Mouse (Mus musculus): ENCODE data around the gene Ncapd2. TPM values are rescaled to one million over a fixed set of nuclear protein-coding genes. Genes with fewer than 3 reads are reported as not detected.
A peak's percentile ranks its signal among the peaks of the same experiment; 100 is the strongest.

Ncapd2 gene
- polyA plus RNA-seq, 1 experiment from 2014 or later = 109 TPM

- no peaks in the 10 kb centered on the region for H3K4me1 ChIP-seq (replicated peaks; ENCODE audit: control insufficient read depth, insufficient read depth, low read length)
- no peaks in the 10 kb centered on the region for H3K36me3 ChIP-seq (ENCODE audit: control insufficient read depth, insufficient read depth, low read length)
- H3K9ac ChIP-seq (ENCODE audit: low read length) = no peak overlapping the region
- no peak overlapping the region for H3K4me2 ChIP-seq (ENCODE audit: low read length)
- no peak overlapping the region for H3K4me3 ChIP-seq (ENCODE audit: low read depth, low read length)
- ATAC-seq (replicated peaks; ENCODE audit: low FRiP score, low TSS enrichment, low read depth) = no peak
- no peaks in the 10 kb centered on the region for H3K9me3 ChIP-seq (ENCODE audit: control insufficient read depth, low read length)
- no peak for DNase-seq (ENCODE audit: low spot score)
- peaks cover 12% of the 10 kb centered on the region for H3K27me3 ChIP-seq (replicated peaks; ENCODE audit: control insufficient read depth, insufficient read depth, low read length)
- H3K27ac ChIP-seq (ENCODE audit: low read depth) = no peak overlapping the region
- WGBS = 87% methylated on average over 1 of the region's 1 CpGs
These were observed 18.9 kb upstream of the Ncapd2 start for GRCm38 (mm10) chr6:125210436-125210835.

GRCm38 (mm10) chr6:125197166-125197565 is 5.7 kb upstream of the Ncapd2 start:
- Histone ChIP-seq H3K9me3 (ENCODE audit: control insufficient read depth, low read length) (no peaks in the 10 kb centered on the region), H3K4me3 (ENCODE audit: low read depth, low read length) (no peak overlapping the region), H3K36me3 (ENCODE audit: control insufficient read depth, insufficient read depth, low read length) (peaks cover 20% of the 10 kb centered on the region), H3K27me3 (replicated peaks; ENCODE audit: control insufficient read depth, insufficient read depth, low read length) (no peaks in the 10 kb centered on the region), H3K27ac (ENCODE audit: low read depth) (no peak overlapping the region), H3K9ac (ENCODE audit: low read length) (no peak overlapping the region), H3K4me1 (replicated peaks; ENCODE audit: control insufficient read depth, insufficient read depth, low read length) (peaks cover 8% of the 10 kb centered on the region; the same call in 1 of the 2 replicates), H3K4me2 (ENCODE audit: low read length) (no peak overlapping the region)
- peak; percentile 65 for ATAC-seq (replicated peaks; ENCODE audit: low FRiP score, low TSS enrichment, low read depth)
- WGBS = 80% methylated on average over 5 of the region's 5 CpGs
- no peak for DNase-seq (ENCODE audit: low spot score)

DNA sequence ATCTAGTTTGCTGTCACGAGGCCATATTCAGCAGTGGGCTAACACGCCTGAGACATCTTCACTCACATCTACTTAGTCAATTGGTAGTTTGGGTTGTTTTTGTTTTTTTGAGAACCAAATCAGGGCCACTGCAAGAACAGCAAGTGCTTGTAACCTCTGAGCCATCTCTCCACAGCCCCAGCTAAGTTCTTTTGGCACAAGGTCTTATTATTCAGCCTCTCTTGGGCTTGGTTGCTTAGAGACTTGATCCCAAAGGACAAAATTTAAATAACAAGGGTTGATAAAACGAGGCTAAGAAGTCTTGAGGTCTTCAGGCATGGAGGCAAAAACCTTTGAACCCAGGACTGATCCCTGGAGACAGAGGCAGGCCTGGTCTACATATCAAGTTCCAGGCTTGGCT is 4.8 kb upstream of the Ncapd2 start:
- no peak overlapping the region for H3K4me3 ChIP-seq (ENCODE audit: low read depth, low read length)
- peaks cover 8% of the 10 kb centered on the region; the same call in 1 of the 2 replicates for H3K4me1 ChIP-seq (replicated peaks; ENCODE audit: control insufficient read depth, insufficient read depth, low read length)
- DNase-seq (ENCODE audit: low spot score) = no peak
- H3K9ac ChIP-seq (ENCODE audit: low read length) = no peak overlapping the region
- WGBS = 71% methylated on average over 3 of the region's 3 CpGs
- H3K36me3 ChIP-seq (ENCODE audit: control insufficient read depth, insufficient read depth, low read length) = peaks cover 20% of the 10 kb centered on the region
- no peaks in the 10 kb centered on the region for H3K9me3 ChIP-seq (ENCODE audit: control insufficient read depth, low read length)
- H3K27me3 ChIP-seq (replicated peaks; ENCODE audit: control insufficient read depth, insufficient read depth, low read length) = no peaks in the 10 kb centered on the region
- H3K4me2 ChIP-seq (ENCODE audit: low read length) = no peak overlapping the region
- no peak overlapping the region for H3K27ac ChIP-seq (ENCODE audit: low read depth)
- no peak for ATAC-seq (replicated peaks; ENCODE audit: low FRiP score, low TSS enrichment, low read depth)

GRCm38 (mm10) chr6:125195541-125196075 is 4.1 kb upstream of the Ncapd2 start:
- Histone ChIP-seq H3K4me1 (replicated peaks; ENCODE audit: control insufficient read depth, insufficient read depth, low read length) (peaks cover 8% of the 10 kb centered on the region; the same call in 1 of the 2 replicates), H3K9me3 (ENCODE audit: control insufficient read depth, low read length) (no peaks in the 10 kb centered on the region), H3K27ac (ENCODE audit: low read depth) (no peak overlapping the region), H3K4me3 (ENCODE audit: low read depth, low read length) (no peak overlapping the region), H3K36me3 (ENCODE audit: control insufficient read depth, insufficient read depth, low read length) (peaks cover 20% of the 10 kb centered on the region), H3K4me2 (ENCODE audit: low read length) (no peak overlapping the region), H3K27me3 (replicated peaks; ENCODE audit: control insufficient read depth, insufficient read depth, low read length) (no peaks in the 10 kb centered on the region), H3K9ac (ENCODE audit: low read length) (no peak overlapping the region)
- DNase-seq (ENCODE audit: low spot score) = no peak
- no peak for ATAC-seq (replicated peaks; ENCODE audit: low FRiP score, low TSS enrichment, low read depth)
- WGBS = 27% methylated on average over 1 of the region's 1 CpGs

DNA sequence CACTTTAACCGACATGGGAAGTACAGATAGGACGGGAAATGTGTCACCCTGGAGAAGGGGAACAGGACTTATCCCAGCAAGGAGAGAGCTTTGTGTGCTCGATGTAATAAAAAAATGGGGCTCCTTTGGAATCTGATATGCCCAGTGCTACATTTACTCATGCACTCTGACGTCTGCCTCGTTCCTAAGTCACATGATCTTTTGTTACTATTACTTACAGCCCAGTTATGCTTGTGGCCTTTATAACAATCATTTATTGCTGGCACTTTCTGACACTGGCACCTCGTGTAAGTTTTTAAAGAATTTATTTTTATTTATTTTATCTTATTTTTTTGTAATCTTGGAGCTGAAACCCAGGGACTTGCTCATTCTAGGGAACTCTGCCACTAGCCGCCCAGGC is 1.9 kb upstream of the Ncapd2 start:
- no peak overlapping the region for H3K9ac ChIP-seq (ENCODE audit: low read length)

DNA sequence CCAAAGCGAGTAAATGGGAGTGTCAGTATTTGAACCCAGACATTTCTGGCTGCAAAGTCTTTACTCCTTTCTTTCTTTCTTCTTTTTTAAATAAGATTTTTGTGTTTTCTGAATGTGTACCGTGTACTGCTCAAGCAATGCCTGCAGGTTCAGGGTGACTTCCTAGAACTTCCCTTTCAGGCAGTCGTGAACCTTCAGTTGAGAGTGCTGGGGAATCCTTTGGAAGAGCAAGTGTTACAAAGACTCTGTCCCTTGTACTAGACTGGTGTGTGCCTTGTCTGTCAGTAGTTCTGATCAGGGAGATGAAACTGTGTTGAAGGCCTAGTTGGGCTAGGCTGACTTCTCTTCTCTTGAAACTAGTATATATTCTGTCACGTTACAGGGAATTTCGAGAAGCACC is 1.3 kb upstream of the Ncapd2 start:
- Histone ChIP-seq H3K4me2 (ENCODE audit: low read length) (peak overlapping the region; percentile 95), H3K4me3 (ENCODE audit: low read depth, low read length) (peak overlapping the region; percentile 73), H3K9ac (ENCODE audit: low read length) (peak overlapping the region; percentile 77), H3K4me1 (replicated peaks; ENCODE audit: control insufficient read depth, insufficient read depth, low read length) (peaks cover 8% of the 10 kb centered on the region; the same call in 1 of the 2 replicates), H3K9me3 (ENCODE audit: control insufficient read depth, low read length) (no peaks in the 10 kb centered on the region), H3K36me3 (ENCODE audit: control insufficient read depth, insufficient read depth, low read length) (peaks cover 39% of the 10 kb centered on the region), H3K27ac (ENCODE audit: low read depth) (peak overlapping the region; percentile 100), H3K27me3 (replicated peaks; ENCODE audit: control insufficient read depth, insufficient read depth, low read length) (no peaks in the 10 kb centered on the region)
- no peak for DNase-seq (ENCODE audit: low spot score)
- 36% methylated on average over 5 of the region's 5 CpGs for WGBS
- no peak for ATAC-seq (replicated peaks; ENCODE audit: low FRiP score, low TSS enrichment, low read depth)

More for the DNA sequence above, 1.9 kb upstream of the Ncapd2 start:
- H3K4me1 ChIP-seq (replicated peaks; ENCODE audit: control insufficient read depth, insufficient read depth, low read length) = peaks cover 8% of the 10 kb centered on the region; the same call in 1 of the 2 replicates
- DNase-seq (ENCODE audit: low spot score) (no peak), ATAC-seq (replicated peaks; ENCODE audit: low FRiP score, low TSS enrichment, low read depth) (no peak)
- H3K36me3 ChIP-seq (ENCODE audit: control insufficient read depth, insufficient read depth, low read length) = peaks cover 34% of the 10 kb centered on the region
- no peak overlapping the region for H3K4me3 ChIP-seq (ENCODE audit: low read depth, low read length)
- H3K27ac ChIP-seq (ENCODE audit: low read depth) = no peak overlapping the region
- WGBS = 77% methylated on average over 6 of the region's 7 CpGs
- peak overlapping the region; percentile 13; the same call in 1 of the 2 replicates for H3K4me2 ChIP-seq (ENCODE audit: low read length)
- no peaks in the 10 kb centered on the region for H3K27me3 ChIP-seq (replicated peaks; ENCODE audit: control insufficient read depth, insufficient read depth, low read length)
- H3K9me3 ChIP-seq (ENCODE audit: control insufficient read depth, low read length) = no peaks in the 10 kb centered on the region

DNA sequence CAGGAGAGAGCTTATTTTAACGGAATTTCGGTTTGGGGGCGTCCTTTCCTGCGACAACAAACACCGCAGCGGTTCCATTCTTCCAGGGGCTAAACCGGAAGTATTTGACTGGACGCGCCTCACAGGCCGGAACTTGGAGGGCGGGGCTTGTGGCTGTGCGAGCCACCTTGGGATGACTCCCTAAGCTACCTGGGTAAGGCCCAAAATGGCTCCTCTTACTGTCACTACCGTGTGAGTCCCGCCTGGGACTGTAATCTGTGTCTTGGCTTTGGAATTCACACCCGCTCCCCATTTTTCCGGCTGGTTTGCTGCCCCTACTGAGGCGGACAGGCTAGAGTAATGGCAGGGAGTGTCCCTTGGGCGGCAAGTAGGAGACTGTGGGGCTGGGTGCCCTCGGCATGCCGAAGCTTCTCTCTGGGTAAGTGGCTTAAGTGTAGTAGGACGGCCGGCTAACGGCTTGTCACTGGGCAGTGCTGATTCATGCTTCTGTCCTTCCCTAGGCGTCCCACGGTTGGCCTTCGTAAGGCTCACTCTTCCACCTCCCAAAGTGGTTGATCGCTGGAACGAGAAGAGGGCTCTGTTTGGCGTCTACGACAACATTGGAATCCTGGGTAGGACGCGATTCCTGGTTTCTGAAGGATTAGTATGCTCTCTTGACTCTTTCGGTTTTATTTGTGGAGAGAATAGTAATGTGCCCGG is 664 bp upstream of the Ncapd2 start:
- peak; percentile 96 for ATAC-seq (replicated peaks; ENCODE audit: low FRiP score, low TSS enrichment, low read depth)
- Histone ChIP-seq H3K4me2 (ENCODE audit: low read length) (peak overlapping the region; percentile 95), H3K27ac (ENCODE audit: low read depth) (peak overlapping the region; percentile 100), H3K27me3 (replicated peaks; ENCODE audit: control insufficient read depth, insufficient read depth, low read length) (no peaks in the 10 kb centered on the region), H3K36me3 (ENCODE audit: control insufficient read depth, insufficient read depth, low read length) (peaks cover 46% of the 10 kb centered on the region), H3K4me1 (replicated peaks; ENCODE audit: control insufficient read depth, insufficient read depth, low read length) (peaks cover 8% of the 10 kb centered on the region; the same call in 1 of the 2 replicates), H3K9me3 (ENCODE audit: control insufficient read depth, low read length) (no peaks in the 10 kb centered on the region), H3K9ac (ENCODE audit: low read length) (peak overlapping the region; percentile 77), H3K4me3 (ENCODE audit: low read depth, low read length) (peak overlapping the region; percentile 73)
- peak; percentile 94 for DNase-seq (ENCODE audit: low spot score)
- under 1% methylated on average over 34 of the region's 34 CpGs for WGBS

- DNase-seq (ENCODE audit: low spot score) (no peak), ATAC-seq (replicated peaks; ENCODE audit: low FRiP score, low TSS enrichment, low read depth) (no peak)
- Histone ChIP-seq H3K4me3 (ENCODE audit: low read depth, low read length) (peak overlapping the region; percentile 73), H3K4me1 (replicated peaks; ENCODE audit: control insufficient read depth, insufficient read depth, low read length) (peaks cover 8% of the 10 kb centered on the region; the same call in 1 of the 2 replicates), H3K36me3 (ENCODE audit: control insufficient read depth, insufficient read depth, low read length) (peaks cover 59% of the 10 kb centered on the region), H3K9me3 (ENCODE audit: control insufficient read depth, low read length) (no peaks in the 10 kb centered on the region), H3K27ac (ENCODE audit: low read depth) (peak overlapping the region; percentile 100), H3K9ac (ENCODE audit: low read length) (peak overlapping the region; percentile 77), H3K4me2 (ENCODE audit: low read length) (peak overlapping the region; percentile 55), H3K27me3 (replicated peaks; ENCODE audit: control insufficient read depth, insufficient read depth, low read length) (no peaks in the 10 kb centered on the region)
These were observed 685 bp downstream of the Ncapd2 start for GRCm38 (mm10) chr6:125190816-125191215.

DNA sequence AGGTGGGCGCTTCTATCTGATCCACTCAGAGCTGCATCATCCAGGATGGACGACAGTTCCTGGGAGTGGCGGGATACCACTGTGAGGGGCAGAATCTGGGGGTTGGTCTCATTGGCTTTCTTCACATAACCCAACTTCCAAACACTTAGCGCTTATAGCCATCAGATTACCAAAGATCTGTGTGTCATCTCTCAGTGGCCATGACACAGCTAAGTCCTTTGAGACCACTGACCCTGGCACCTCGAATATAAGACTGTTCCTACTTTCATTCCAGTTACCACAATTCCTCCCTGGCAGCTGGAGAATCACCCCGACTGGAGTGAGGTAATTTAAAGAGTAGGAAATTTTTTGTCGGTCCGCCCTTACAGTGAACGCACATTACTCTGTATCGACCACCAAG is 5.3 kb downstream of the Ncapd2 start:
- Histone ChIP-seq H3K9ac (ENCODE audit: low read length) (no peak overlapping the region), H3K27ac (ENCODE audit: low read depth) (no peak overlapping the region), H3K9me3 (ENCODE audit: control insufficient read depth, low read length) (no peaks in the 10 kb centered on the region), H3K4me1 (replicated peaks; ENCODE audit: control insufficient read depth, insufficient read depth, low read length) (no peaks in the 10 kb centered on the region), H3K4me3 (ENCODE audit: low read depth, low read length) (no peak overlapping the region), H3K36me3 (ENCODE audit: control insufficient read depth, insufficient read depth, low read length) (peaks cover 85% of the 10 kb centered on the region), H3K27me3 (replicated peaks; ENCODE audit: control insufficient read depth, insufficient read depth, low read length) (no peaks in the 10 kb centered on the region), H3K4me2 (ENCODE audit: low read length) (no peak overlapping the region)
- 95% methylated on average over 10 of the region's 10 CpGs for WGBS
- ATAC-seq (replicated peaks; ENCODE audit: low FRiP score, low TSS enrichment, low read depth) (no peak), DNase-seq (ENCODE audit: low spot score) (no peak)
